Mouse (Mus musculus): ENCODE measurements around the gene Zbtb4.

GRCm38 (mm10) chr11:69803328-69803727, 37.6 kb downstream of the Zbtb4 start:
- TF ChIP-seq CTCF (IDR thresholded peaks at IDR 0.05; ENCODE audit: borderline replicate concordance, control insufficient read depth, extremely low read depth, insufficient read depth, low read length, poor library complexity) (no peak), POLR2A (IDR thresholded peaks at IDR 0.05; ENCODE audit: control insufficient read depth, extremely low read depth, insufficient read depth, low read length, poor library complexity) (no peak)

Measured in thymus, adult 2 months (tissue).